Mouse (Mus musculus) MEL (cell line): ENCODE data around the gene Kifap3. TPM values are rescaled to one million over a fixed set of nuclear protein-coding genes. Genes with fewer than 3 reads are reported as not detected.

ENCODE experiments used
- DNase-seq: peaks from one replicate; pipeline ENCODE4 v3.0.0; 2011; ENCODE audit warnings: low read depth, low spot score
- H3K27ac ChIP-seq: 2 replicates; pipeline ENCODE4 v1.5.1; 2012; ENCODE audit warnings: low read depth, mild to moderate bottlenecking, control low read depth, low read length, moderate library complexity; ENCODE audit not compliant: control insufficient read depth
- H3K27me3 ChIP-seq, 2 experiments: fragments of 150-350 bp in 1 of 2; sonication (generic) in 1 of 2; 2 replicates each; pipeline ENCODE4 v1.6.1; 2012; ENCODE audit warnings: low read length in 2 of 2, mild to moderate bottlenecking in 2 of 2, improper control_type of control experiment in 1 of 2, moderate library complexity in 1 of 2; ENCODE audit not compliant: insufficient read depth in 2 of 2, control insufficient read depth in 1 of 2
- H3K36me3 ChIP-seq, 2 experiments: 2 replicates each; pipeline ENCODE4 v1.6.1; 2012 to 2014; ENCODE audit warnings: low read length in 2 of 2, improper control_type of control experiment in 1 of 2, inconsistent platforms in 1 of 2, mild to moderate bottlenecking in 1 of 2; ENCODE audit not compliant: insufficient read depth in 2 of 2, control insufficient read depth in 1 of 2
- H3K4me1 ChIP-seq, 2 experiments: fragments of 150-350 bp in 1 of 2; sonication (generic) in 1 of 2; 2 replicates each; pipeline ENCODE4 v1.6.1; 2012; ENCODE audit warnings: low read length in 2 of 2, improper control_type of control experiment in 1 of 2, mild to moderate bottlenecking in 1 of 2; ENCODE audit not compliant: insufficient read depth in 2 of 2, control insufficient read depth in 1 of 2
- H3K4me3 ChIP-seq, 2 experiments: fragments of 150-350 bp in 1 of 2; sonication (generic) in 1 of 2; 2 replicates each; pipeline ENCODE4 v1.5.1; 2012; ENCODE audit warnings: low read depth in 2 of 2, low read length in 2 of 2, mild to moderate bottlenecking in 2 of 2, moderate library complexity in 2 of 2, control low read depth in 1 of 2, improper control_type of control experiment in 1 of 2; ENCODE audit not compliant: control insufficient read depth in 1 of 2, insufficient read depth in 1 of 2
- H3K79me2 ChIP-seq: 2 replicates; pipeline ENCODE4 v1.6.1; 2012; ENCODE audit warnings: mild to moderate bottlenecking, low read length, moderate library complexity; ENCODE audit not compliant: control insufficient read depth, poor library complexity, insufficient read depth
- H3K9ac ChIP-seq: 2 replicates; pipeline ENCODE4 v1.6.1; 2012; ENCODE audit warnings: low read depth, mild to moderate bottlenecking, control low read depth, low read length, moderate library complexity; ENCODE audit not compliant: control insufficient read depth, poor library complexity, severe bottlenecking
- H3K9me3 ChIP-seq: fragments of 150-350 bp; sonication (generic); replicated peaks from 2 replicates; pipeline ENCODE4 v1.6.1; 2012; ENCODE audit warnings: mild to moderate bottlenecking, low read length, improper control_type of control experiment, moderate library complexity; ENCODE audit not compliant: insufficient read depth
- CHD1 ChIP-seq: IDR thresholded peaks from 2 replicates; pipeline ENCODE4 v1.6.1; 2012; ENCODE audit warnings: low read depth, mild to moderate bottlenecking, inconsistent platforms, low read length, improper control_type of control experiment
- MAFK ChIP-seq: IDR thresholded peaks from 2 replicates; pipeline ENCODE4 v1.6.1; 2011; ENCODE audit warnings: low read depth, mild to moderate bottlenecking, low read length, improper control_type of control experiment, borderline replicate concordance
- MAZ ChIP-seq: IDR thresholded peaks from 2 replicates; pipeline ENCODE4 v1.6.1; 2012; ENCODE audit warnings: low read depth, mild to moderate bottlenecking, inconsistent platforms, low read length, improper control_type of control experiment
- MXI1 ChIP-seq: IDR thresholded peaks from 2 replicates; pipeline ENCODE4 v1.6.1; 2011; ENCODE audit warnings: mild to moderate bottlenecking, low read depth, low read length, improper control_type of control experiment
- MYB ChIP-seq: IDR thresholded peaks from 2 replicates; pipeline ENCODE4 v1.6.1; 2011; ENCODE audit warnings: mild to moderate bottlenecking, low read depth, low read length, improper control_type of control experiment
- POLR2AphosphoS2 ChIP-seq: IDR thresholded peaks from 2 replicates; pipeline ENCODE4 v1.6.1; 2011; ENCODE audit warnings: low read length, improper control_type of control experiment
- POLR2AphosphoS5 ChIP-seq: IDR thresholded peaks from 2 replicates; pipeline ENCODE4 v1.6.1; 2012; ENCODE audit warnings: low read depth, borderline replicate concordance, mild to moderate bottlenecking, inconsistent platforms, low read length, moderate library complexity, mixed read lengths
- TAL1 ChIP-seq: IDR thresholded peaks from 2 replicates; pipeline ENCODE4 v1.6.1; 2012; ENCODE audit warnings: mild to moderate bottlenecking, inconsistent platforms, low read length, moderate library complexity, mixed read lengths
- TBP ChIP-seq: IDR thresholded peaks from 2 replicates; pipeline ENCODE4 v1.8.0; 2011; ENCODE audit warnings: low read depth, low read length, improper control_type of control experiment
- polyA plus RNA-seq, 2 experiments: library from polyadenylated mRNA; stranded (reverse) in 1 of 2; unstranded in 1 of 2; fragments of >175 nt in 1 of 2; fragments of >200 nt in 1 of 2; gene quantifications; 2 replicates each; pipeline versions ENCODE4 v1.2.1 to v1.2.4; 2012; ENCODE audit warnings: low replicate concordance in 2 of 2, low read depth in 1 of 2; ENCODE audit not compliant: insufficient read length in 2 of 2, insufficient read depth in 1 of 2, missing spikeins in 1 of 2
- total RNA-seq: library from RNA; depleted of rRNA; stranded (reverse); fragments of 300-350 nt; gene quantifications from 2 replicates; pipeline ENCODE4 v1.2.3, GENCODE M21; 2012

Kifap3 gene
- total and polyA plus RNA-seq, 3 experiments: 5.1 to 7.6 TPM; not detected in 1

DNA sequence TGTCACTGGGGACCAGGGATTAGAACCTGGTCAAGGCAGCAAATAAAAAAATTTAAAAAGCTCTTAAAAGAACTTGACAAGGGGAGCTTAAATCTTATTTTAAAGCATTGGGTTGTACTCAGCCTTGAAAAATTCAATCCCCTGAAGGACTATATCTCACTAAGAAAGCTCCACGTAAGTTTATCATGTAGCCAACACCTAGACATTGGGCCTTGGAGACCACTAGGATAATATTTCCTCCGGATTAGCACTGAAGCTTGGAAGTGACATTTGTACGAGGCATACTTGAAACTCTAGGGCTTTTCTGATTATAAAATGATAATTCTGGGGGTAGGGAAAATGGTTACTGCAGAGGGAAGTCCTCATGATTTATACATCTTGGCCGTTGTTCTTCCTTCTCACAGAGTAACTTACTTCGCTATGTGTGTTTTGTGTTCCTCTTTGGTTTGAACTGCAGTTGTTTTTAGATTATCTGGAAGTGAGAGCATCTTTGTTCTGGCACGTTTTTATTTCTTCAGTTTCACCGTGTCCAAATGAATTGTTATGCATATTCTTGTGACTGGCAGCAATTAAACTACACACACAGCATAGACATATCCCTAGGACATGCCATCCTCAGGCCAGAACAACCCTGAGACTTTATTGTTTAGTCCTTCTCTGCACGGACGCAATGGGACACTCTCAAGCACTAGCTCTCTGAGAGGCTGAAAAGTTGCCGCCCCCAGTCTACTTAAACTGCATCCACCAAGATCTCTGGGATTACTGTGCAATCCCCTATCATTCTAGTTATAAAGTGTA, 42.7 kb upstream of the Kifap3 start:
- Histone ChIP-seq H3K4me3 (no peak overlapping the region), H3K27ac (no peak overlapping the region), H3K9me3 (no peaks in the 10 kb centered on the region), H3K79me2 (no peaks in the 10 kb centered on the region), H3K36me3 (no peaks in the 10 kb centered on the region), H3K4me1 (no peaks in the 10 kb centered on the region), H3K9ac (no peak overlapping the region), H3K27me3 (no peaks in the 10 kb centered on the region)
- DNase-seq: no peak
- TF ChIP-seq MAZ (no peak), TBP (no peak), TAL1 (no peak), MYB (no peak), MAFK (no peak), CHD1 (no peak), POLR2AphosphoS2 (no peak)

DNA sequence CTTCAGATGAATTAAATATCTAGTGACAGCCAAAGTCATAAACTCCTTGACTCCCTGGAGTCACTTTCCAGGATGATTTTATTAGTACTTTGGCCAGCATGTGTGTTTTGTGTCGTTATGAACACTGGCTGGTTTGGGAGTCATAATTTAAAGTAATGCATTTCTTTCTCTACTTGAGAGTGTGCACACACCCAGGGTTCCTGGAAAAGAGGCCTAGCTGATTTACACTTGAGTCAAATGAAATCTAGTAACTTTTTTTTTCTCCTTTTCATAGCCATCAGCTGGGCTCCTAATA, 42.2 kb upstream of the Kifap3 start:
- no peak for TF ChIP-seq POLR2AphosphoS5
- TF ChIP-seq, all 39 proteins: peak for 0
- Histone ChIP-seq H3K27me3 (no peaks in the 10 kb centered on the region), H3K9ac (no peak overlapping the region), H3K9me3 (no peaks in the 10 kb centered on the region), H3K4me3 (no peak overlapping the region), H3K27ac (no peak overlapping the region), H3K4me1 (no peaks in the 10 kb centered on the region), H3K36me3 (no peaks in the 10 kb centered on the region), H3K79me2 (no peaks in the 10 kb centered on the region)
- DNase-seq: no peak

- Histone ChIP-seq H3K4me3 (no peak overlapping the region), H3K27ac (no peak overlapping the region), H3K4me1 (no peaks in the 10 kb centered on the region), H3K9ac (no peak overlapping the region), H3K27me3 (no peaks in the 10 kb centered on the region), H3K36me3 (no peaks in the 10 kb centered on the region), H3K79me2 (no peaks in the 10 kb centered on the region), H3K9me3 (no peaks in the 10 kb centered on the region)
- DNase-seq: no peak
- no peak for TF ChIP-seq MXI1
These were observed 27.9 kb upstream of the Kifap3 start for GRCm38 (mm10) chr1:163751360-163751992.
